17 mouse cellular contexts compared by ENCODE assay signal in genomic region chr2:172998478-172998877, GRCm38 (mm10). TPM values are rescaled to one million over a fixed set of nuclear protein-coding genes. Genes with fewer than 3 reads are reported as not detected.
A peak's percentile ranks its signal among the peaks of the same experiment; 100 is the strongest.
DNase-seq lines count a peak whose midpoint lies in the region; ATAC-seq and TF ChIP-seq lines count a peak whose summit lies in the region.
"Had no signal": no experiment of that assay in that cellular context is flagged by ENCODE, and none has a peak within 500 bp of the region (broad histone marks: within the 10 kb centered on the region; RNA-seq: fewer than 3 reads in every experiment).

No protein-coding gene starts in this region.

- ATAC-seq in kidney, embryonic 15.5 days (replicated peaks; ENCODE audit: low FRiP score): no peak
- ATAC-seq: forebrain, embryonic 13.5 days; forebrain, postnatal 0 days had no signal

- peaks cover 13% of the 10 kb centered on the region for H3K4me1 ChIP-seq in kidney, embryonic 15.5 days
- peaks cover 13% of the 10 kb centered on the region for H3K4me1 ChIP-seq in testis, adult 2 months (ENCODE audit: control insufficient read depth, insufficient read depth, low read length)

- no peak for TF ChIP-seq POLR2A in testis, adult 2 months (IDR thresholded peaks at IDR 0.05; ENCODE audit: control insufficient read depth, low read depth, low read length)

- no peak overlapping the region for H3K4me2 ChIP-seq in kidney, embryonic 15.5 days
- H3K4me2 ChIP-seq: forebrain, embryonic 13.5 days; heart, embryonic 13.5 days; hindbrain, embryonic 12.5 days had no signal

- H3K9ac ChIP-seq in kidney, embryonic 15.5 days: no peak overlapping the region
- H3K9ac ChIP-seq: forebrain, embryonic 13.5 days; forebrain, postnatal 0 days; heart, embryonic 13.5 days; hindbrain, embryonic 12.5 days had no signal

- H3K27me3 ChIP-seq in kidney, embryonic 15.5 days: 0 out of 2 replicates have a peak, but pooled peaks cover 2% of the 10 kb centered on the region
- H3K27me3 ChIP-seq in testis, adult 2 months (ENCODE audit: control insufficient read depth, insufficient read depth, low read length): no peaks in the 10 kb centered on the region

- no peak overlapping the region for H3K27ac ChIP-seq in kidney, embryonic 15.5 days
- H3K27ac ChIP-seq in testis, adult 2 months (ENCODE audit: control insufficient read depth, insufficient read depth, low read depth, low read length): peak overlapping the region; percentile 56
- H3K27ac ChIP-seq: embryonic facial prominence, embryonic 10.5 days; forebrain, embryonic 13.5 days; heart, adult 2 months; heart, embryonic 13.5 days; hindbrain, embryonic 12.5 days had no signal

- H3K9me3 ChIP-seq in kidney, embryonic 15.5 days (replicated peaks): no peaks in the 10 kb centered on the region
- H3K9me3 ChIP-seq: embryonic facial prominence, embryonic 10.5 days; forebrain, embryonic 13.5 days; heart, embryonic 13.5 days; hindbrain, embryonic 12.5 days had no signal

- peak; percentile 47 to 57 for DNase-seq in kidney, adult 8-10 months
- DNase-seq in testis, postnatal 10 days (ENCODE audit: low spot score): no peak
- DNase-seq in kidney, postnatal 36 days: peak; percentile 53 to 68
- no peak for DNase-seq in cerebellum, adult 11-12 months
- DNase-seq: adrenal gland, adult 2 months; adrenal gland, postnatal 25 days; cerebellum, adult 2 months; forebrain, postnatal 0 days; gastrocnemius, postnatal 14 days; heart, adult 2 months; heart, postnatal 4 days had no signal

- H3K36me3 ChIP-seq in kidney, embryonic 15.5 days: peaks cover 20% of the 10 kb centered on the region
- H3K36me3 ChIP-seq in testis, adult 2 months (ENCODE audit: control insufficient read depth, insufficient read depth, low read length): peaks cover 1% of the 10 kb centered on the region; the same call in 1 of the 2 replicates

- TF ChIP-seq CTCF in testis, adult 2 months (IDR thresholded peaks at IDR 0.05; ENCODE audit: control insufficient read depth, insufficient read depth, insufficient replicate concordance, low read depth, low read length): no peak

- no peak overlapping the region for H3K4me3 ChIP-seq in kidney, embryonic 15.5 days (replicated peaks)
- H3K4me3 ChIP-seq in testis, adult 2 months (ENCODE audit: control insufficient read depth, low read depth, low read length): peak overlapping the region; percentile 44
- H3K4me3 ChIP-seq: embryonic facial prominence, embryonic 10.5 days; forebrain, embryonic 13.5 days; heart, adult 2 months; heart, embryonic 13.5 days; hindbrain, embryonic 12.5 days had no signal

- WGBS in kidney, embryonic 15.5 days: 63% methylated on average over 7 of the region's 7 CpGs

RNA-seq across cellular contexts. Expression of gene Rae1, which starts 1.4 kb away (rescaled TPM):
- polyA plus RNA-seq in kidney, embryonic 15.5 days (2015; fragmentation: Nextera tagmentation; extraction: Ambion mirVana): 138 and 145 TPM in 2 replicates
- polyA plus RNA-seq in testis, adult 2 months (2012; rRNA removed): 76.7 and 77.9 TPM in 2 replicates

RNA-seq across cellular contexts. Expression of gene Spo11, which starts 21.0 kb away (rescaled TPM):
- 0.08 and 0.09 TPM in 2 replicates for polyA plus RNA-seq in kidney, embryonic 15.5 days (2015; fragmentation: Nextera tagmentation; extraction: Ambion mirVana)
- polyA plus RNA-seq in testis, adult 2 months (2012; rRNA removed): 64.1 and 88.7 TPM in 2 replicates
- polyA plus RNA-seq: adrenal gland, adult 2 months had no signal

RNA-seq across cellular contexts. Expression of gene Rbm38, which starts 21.8 kb away (rescaled TPM):
- 32.1 and 37.3 TPM in 2 replicates for polyA plus RNA-seq in kidney, embryonic 15.5 days (2015; fragmentation: Nextera tagmentation; extraction: Ambion mirVana)
- polyA plus RNA-seq in testis, adult 2 months (2012; rRNA removed): 33.7 and 37.7 TPM in 2 replicates

RNA-seq across cellular contexts. Expression of gene Bmp7, which starts 58.4 kb away (rescaled TPM):
- 43.0 and 46.3 TPM in 2 replicates for polyA plus RNA-seq in kidney, embryonic 15.5 days (2015; fragmentation: Nextera tagmentation; extraction: Ambion mirVana)
- polyA plus RNA-seq in testis, adult 2 months (2012; rRNA removed): 2.4 and 2.8 TPM in 2 replicates

Comparison
In these comparisons a context has a peak if more than half of its experiments do, and no peak if none do; other contexts are left out.
1. DNase-seq: peak in kidney, adult 8-10 months (2 of 2) and kidney, postnatal 36 days (2 of 2); none in testis, postnatal 10 days (single experiment) and cerebellum, adult 11-12 months (single experiment).
2. RNA of gene Spo11, which starts 21.0 kb away (polyA plus RNA-seq): 64.1 to 88.7 TPM in testis, adult 2 months; 0.08 to 0.09 TPM in kidney, embryonic 15.5 days; every median in the first group is over 10 times any median in the second.